Comparison of ENCODE assay signal across 28 mouse cellular contexts in the genomic region with DNA sequence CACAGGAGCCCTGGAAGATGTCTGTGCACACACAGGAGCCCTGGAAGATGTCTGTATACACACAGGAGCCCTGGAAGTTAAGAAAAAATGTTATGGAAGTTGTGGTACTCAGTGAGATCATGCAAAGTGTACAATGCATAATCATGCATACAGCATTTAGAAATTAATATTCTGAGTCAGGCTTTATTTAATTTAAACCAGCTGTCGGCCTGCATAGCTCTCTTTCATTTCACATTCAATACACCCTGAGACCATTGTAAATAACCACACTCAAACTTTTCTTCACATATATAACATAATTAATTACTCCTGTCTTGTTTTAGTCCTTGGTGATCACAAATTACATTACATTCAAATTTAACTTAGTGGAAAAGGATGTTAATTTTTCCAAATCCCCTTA.
"Had no signal": no experiment of that assay in that cellular context is flagged by ENCODE, and none has a peak within 500 bp of the region (broad histone marks: within the 10 kb centered on the region; RNA-seq: fewer than 3 reads in every experiment).

No protein-coding gene starts in this region.

- DNase-seq: gastrocnemius, postnatal 14 days; gastrocnemius, postnatal 36 days; heart, adult 2 months; heart, postnatal 14 days; heart, postnatal 36 days; kidney, adult 11 months; kidney, adult 2 months; kidney, adult 9 months; kidney, postnatal 14 days; kidney, postnatal 36 days; layer of hippocampus, adult 9-11 months; liver; liver, embryonic 13.5 days; liver, postnatal 0 days had no signal

- H3K9me3 ChIP-seq: heart, embryonic 13.5 days; heart, embryonic 15.5 days; hindbrain, embryonic 13.5 days; hindbrain, embryonic 15.5 days; kidney, embryonic 15.5 days; limb, embryonic 10.5 days; limb, embryonic 12.5 days; liver, embryonic 13.5 days; liver, embryonic 15.5 days had no signal

- H3K4me3 ChIP-seq: heart, adult 2 months; heart, embryonic 13.5 days; heart, embryonic 15.5 days; hindbrain, embryonic 13.5 days; hindbrain, embryonic 15.5 days; kidney, embryonic 15.5 days; left cerebral cortex, adult 2 months; limb, embryonic 10.5 days; limb, embryonic 12.5 days; liver, embryonic 13.5 days; liver, embryonic 15.5 days had no signal

- H3K9ac ChIP-seq: heart, embryonic 13.5 days; heart, embryonic 15.5 days; hindbrain, embryonic 13.5 days; hindbrain, embryonic 15.5 days; kidney, embryonic 15.5 days; limb, embryonic 12.5 days; liver, embryonic 13.5 days; liver, embryonic 15.5 days; liver, postnatal 0 days had no signal

- H3K36me3 ChIP-seq: heart, embryonic 13.5 days; heart, embryonic 15.5 days; hindbrain, embryonic 13.5 days; hindbrain, embryonic 15.5 days; kidney, embryonic 15.5 days; limb, embryonic 10.5 days; limb, embryonic 12.5 days; liver, embryonic 13.5 days; liver, embryonic 15.5 days had no signal

- H3K27ac ChIP-seq: heart, adult 2 months; heart, embryonic 13.5 days; heart, embryonic 15.5 days; hindbrain, embryonic 13.5 days; hindbrain, embryonic 15.5 days; hindbrain, postnatal 0 days; kidney, embryonic 15.5 days; kidney, postnatal 0 days; left cerebral cortex, adult 2 months; limb, embryonic 10.5 days; limb, embryonic 12.5 days; liver, embryonic 13.5 days; liver, embryonic 15.5 days had no signal

- H3K27me3 ChIP-seq: hindbrain, embryonic 13.5 days; hindbrain, embryonic 15.5 days; kidney, embryonic 15.5 days; limb, embryonic 12.5 days; liver, embryonic 13.5 days; liver, embryonic 15.5 days had no signal

- ATAC-seq: hindbrain, postnatal 0 days; intestine, embryonic 16.5 days; liver, postnatal 0 days had no signal

- H3K4me1 ChIP-seq: heart, embryonic 13.5 days; heart, embryonic 15.5 days; hindbrain, embryonic 13.5 days; hindbrain, embryonic 15.5 days; kidney, embryonic 15.5 days; liver, embryonic 13.5 days; liver, embryonic 15.5 days had no signal

- H3K4me2 ChIP-seq: heart, embryonic 11.5 days; heart, embryonic 13.5 days; heart, embryonic 15.5 days; hindbrain, embryonic 13.5 days; hindbrain, embryonic 15.5 days; kidney, embryonic 15.5 days; limb, embryonic 12.5 days; liver, embryonic 11.5 days; liver, embryonic 13.5 days; liver, embryonic 15.5 days had no signal
